Mouse (Mus musculus) hindbrain, embryonic 13.5 days (tissue): Measurements from ENCODE around the gene Selenbp2. TPM values are rescaled to one million over a fixed set of nuclear protein-coding genes. Genes with fewer than 3 reads are reported as not detected.
"Not testable (repeated sequence)": the region's sequence is repeated elsewhere in the genome, so short reads cannot be mapped to it uniquely, and the experiment has no call there.

Source experiments
- ATAC-seq: fragments of 200-750 bp; cut with Nextera tagmentation; 2 replicates; pipeline ENCODE4 v1.8.0; 2017; ENCODE audit warnings: moderate TSS enrichment; ENCODE audit not compliant: low FRiP score
- H3K27ac ChIP-seq: fragments of 300-500 bp; sonication (generic); 2 replicates; pipeline ENCODE4 v1.5.1; 2015; ENCODE audit warnings: inconsistent platforms, mild to moderate bottlenecking, moderate library complexity
- H3K27me3 ChIP-seq: fragments of 300-500 bp; sonication (generic); 2 replicates; pipeline ENCODE4 v1.6.1; 2015; ENCODE audit warnings: mild to moderate bottlenecking, inconsistent platforms
- H3K36me3 ChIP-seq: fragments of 300-500 bp; sonication (generic); 2 replicates; pipeline ENCODE4 v1.6.1; 2015; ENCODE audit warnings: mild to moderate bottlenecking, inconsistent platforms
- H3K4me1 ChIP-seq: fragments of 300-500 bp; sonication (generic); replicated peaks from 2 replicates; pipeline ENCODE4 v1.6.1; 2015; ENCODE audit warnings: inconsistent platforms
- H3K4me2 ChIP-seq: fragments of 300-500 bp; sonication (generic); 2 replicates; pipeline ENCODE4 v1.6.1; 2015; ENCODE audit warnings: inconsistent platforms, mild to moderate bottlenecking, moderate library complexity
- H3K4me3 ChIP-seq: fragments of 300-500 bp; sonication (generic); 2 replicates; pipeline ENCODE4 v1.5.1; 2015; ENCODE audit warnings: mild to moderate bottlenecking, inconsistent platforms
- H3K9ac ChIP-seq: fragments of 300-500 bp; sonication (generic); 2 replicates; pipeline ENCODE4 v1.6.1; 2015; ENCODE audit warnings: mild to moderate bottlenecking, inconsistent platforms
- H3K9me3 ChIP-seq: fragments of 300-500 bp; sonication (generic); 2 replicates; pipeline ENCODE4 v1.6.1; 2016; ENCODE audit warnings: inconsistent platforms
- WGBS: fragments of 180-500 bp; shearing (Covaris S2); methylation state at CpG from one replicate; pipeline ENCODE4 v1.1.7; 2015; 5-methylcytosine and 5-hydroxymethylcytosine counted together
- polyA plus RNA-seq: library from polyadenylated mRNA; unstranded; fragments of >200 nt; fragmentation: Nextera tagmentation; extraction: Ambion mirVana; gene quantifications from 2 replicates; pipeline ENCODE4 v1.2.1, GENCODE M21; 2015

The Selenbp2 gene
- polyA plus RNA-seq, 1 experiment from 2014 or later: 0.52 TPM

- Histone ChIP-seq H3K9me3 (no peaks in the 10 kb centered on the region), H3K27me3 (no peaks in the 10 kb centered on the region), H3K9ac (no peak overlapping the region), H3K27ac (no peak overlapping the region), H3K4me2 (no peak overlapping the region), H3K4me1 (no peaks in the 10 kb centered on the region), H3K4me3 (no peak overlapping the region), H3K36me3 (no peaks in the 10 kb centered on the region)
- no peak for ATAC-seq
- WGBS: 73% methylated on average over 8 of the region's 8 CpGs
Measured at GRCm38 (mm10) chr3:94679351-94679841, 14.0 kb upstream of the Selenbp2 start.

- not testable (repeated sequence) for H3K36me3 ChIP-seq, H3K27ac ChIP-seq, H3K4me1 ChIP-seq, ATAC-seq, H3K9ac ChIP-seq, H3K27me3 ChIP-seq, H3K9me3 ChIP-seq, H3K4me3 ChIP-seq, H3K4me2 ChIP-seq
- WGBS: 92% methylated on average over 12 of the region's 12 CpGs
Measured at GRCm38 (mm10) chr3:94680032-94680431, 13.3 kb upstream of the Selenbp2 start.

GRCm38 (mm10) chr3:94680783-94681182 is 12.6 kb upstream of the Selenbp2 start:
- no peak for ATAC-seq
- WGBS: 92% methylated on average over 16 of the region's 16 CpGs

GRCm38 (mm10) chr3:94683646-94684045 is 9.7 kb upstream of the Selenbp2 start:
- 90% methylated on average over 6 of the region's 6 CpGs for WGBS
- Histone ChIP-seq H3K36me3 (no peaks in the 10 kb centered on the region), H3K4me3 (no peak overlapping the region), H3K9ac (no peak overlapping the region), H3K27me3 (no peaks in the 10 kb centered on the region), H3K27ac (no peak overlapping the region), H3K9me3 (no peaks in the 10 kb centered on the region), H3K4me1 (no peaks in the 10 kb centered on the region), H3K4me2 (no peak overlapping the region)
- no peak for ATAC-seq

More at GRCm38 (mm10) chr3:94680783-94681182, 12.6 kb upstream of the Selenbp2 start:
- Histone ChIP-seq H3K4me2 (no peak overlapping the region), H3K4me1 (no peaks in the 10 kb centered on the region), H3K27me3 (no peaks in the 10 kb centered on the region), H3K27ac (no peak overlapping the region), H3K36me3 (no peaks in the 10 kb centered on the region), H3K9me3 (no peaks in the 10 kb centered on the region), H3K9ac (no peak overlapping the region), H3K4me3 (no peak overlapping the region)

- WGBS: 90% methylated on average over 8 of the region's 8 CpGs
- ATAC-seq, H3K4me2 ChIP-seq, H3K27ac ChIP-seq, H3K9ac ChIP-seq, H3K36me3 ChIP-seq, H3K27me3 ChIP-seq, H3K9me3 ChIP-seq, H3K4me3 ChIP-seq, H3K4me1 ChIP-seq: not testable (repeated sequence)
Measured at GRCm38 (mm10) chr3:94685989-94686772, 7.2 kb upstream of the Selenbp2 start.

GRCm38 (mm10) chr3:94688698-94689097 is 4.7 kb upstream of the Selenbp2 start:
- H3K9ac ChIP-seq, H3K27me3 ChIP-seq, H3K4me3 ChIP-seq, H3K36me3 ChIP-seq, H3K9me3 ChIP-seq, H3K4me1 ChIP-seq, ATAC-seq, H3K4me2 ChIP-seq, H3K27ac ChIP-seq: not testable (repeated sequence)
- WGBS: 89% methylated on average over 3 of the region's 3 CpGs

GRCm38 (mm10) chr3:94689195-94689594 is 4.2 kb upstream of the Selenbp2 start:
- ATAC-seq, H3K27ac ChIP-seq, H3K4me1 ChIP-seq, H3K27me3 ChIP-seq, H3K9ac ChIP-seq, H3K9me3 ChIP-seq, H3K4me2 ChIP-seq, H3K36me3 ChIP-seq, H3K4me3 ChIP-seq: not testable (repeated sequence)
- 71% methylated on average over 1 of the region's 1 CpGs for WGBS

GRCm38 (mm10) chr3:94690162-94690561 is 3.2 kb upstream of the Selenbp2 start:
- not testable (repeated sequence) for H3K9ac ChIP-seq, H3K4me3 ChIP-seq, H3K27ac ChIP-seq, H3K4me1 ChIP-seq, H3K9me3 ChIP-seq, H3K27me3 ChIP-seq, H3K36me3 ChIP-seq, ATAC-seq, H3K4me2 ChIP-seq
- 62% methylated on average over 6 of the region's 6 CpGs for WGBS

GRCm38 (mm10) chr3:94690616-94691247 is 2.6 kb upstream of the Selenbp2 start:
- ATAC-seq: no peak
- no peak overlapping the region for H3K9ac ChIP-seq
- H3K4me3 ChIP-seq: no peak overlapping the region
- H3K27ac ChIP-seq: no peak overlapping the region
- no peaks in the 10 kb centered on the region for H3K4me1 ChIP-seq
- no peaks in the 10 kb centered on the region for H3K27me3 ChIP-seq
- no peaks in the 10 kb centered on the region for H3K36me3 ChIP-seq
- H3K9me3 ChIP-seq: no peaks in the 10 kb centered on the region
- H3K4me2 ChIP-seq: no peak overlapping the region

- not testable (repeated sequence) for H3K36me3 ChIP-seq, H3K4me2 ChIP-seq, ATAC-seq
Measured at GRCm38 (mm10) chr3:94691694-94692093, 1.7 kb upstream of the Selenbp2 start.

GRCm38 (mm10) chr3:94693874-94694273 is 518 bp downstream of the Selenbp2 start:
- not testable (repeated sequence) for H3K4me1 ChIP-seq, H3K27me3 ChIP-seq

More at GRCm38 (mm10) chr3:94691694-94692093, 1.7 kb upstream of the Selenbp2 start:
- H3K9me3 ChIP-seq, H3K27ac ChIP-seq, H3K27me3 ChIP-seq, H3K9ac ChIP-seq, H3K4me3 ChIP-seq, H3K4me1 ChIP-seq: not testable (repeated sequence)
- 89% methylated on average over 4 of the region's 4 CpGs for WGBS

GRCm38 (mm10) chr3:94695591-94695990 is 2.2 kb downstream of the Selenbp2 start:
- not testable (repeated sequence) for H3K4me2 ChIP-seq, H3K27ac ChIP-seq, H3K9ac ChIP-seq, H3K9me3 ChIP-seq, H3K27me3 ChIP-seq, H3K4me3 ChIP-seq, H3K4me1 ChIP-seq, H3K36me3 ChIP-seq, ATAC-seq
- WGBS: 80% methylated on average over 6 of the region's 6 CpGs

More at GRCm38 (mm10) chr3:94693874-94694273, 518 bp downstream of the Selenbp2 start:
- ATAC-seq, H3K9me3 ChIP-seq, H3K9ac ChIP-seq, H3K36me3 ChIP-seq, H3K4me2 ChIP-seq, H3K27ac ChIP-seq, H3K4me3 ChIP-seq: not testable (repeated sequence)
- WGBS: 66% methylated on average over 5 of the region's 8 CpGs

- 94% methylated on average over 4 of the region's 4 CpGs for WGBS
- not testable (repeated sequence) for H3K36me3 ChIP-seq, H3K9me3 ChIP-seq, H3K9ac ChIP-seq, H3K4me1 ChIP-seq, H3K4me2 ChIP-seq, H3K27ac ChIP-seq, ATAC-seq, H3K27me3 ChIP-seq, H3K4me3 ChIP-seq
Measured at GRCm38 (mm10) chr3:94696257-94696656, 2.9 kb downstream of the Selenbp2 start.
